ENCODE assay signal across 24 mouse cellular contexts in genomic region chr6:94136693-94137092, GRCm38 (mm10).
A peak's percentile ranks its signal among the peaks of the same experiment; 100 is the strongest.
DNase-seq lines count a peak whose midpoint lies in the region; ATAC-seq and TF ChIP-seq lines count a peak whose summit lies in the region.
"Had no signal": no experiment of that assay in that cellular context is flagged by ENCODE, and none has a peak within 500 bp of the region (broad histone marks: within the 10 kb centered on the region; RNA-seq: fewer than 3 reads in every experiment).

No protein-coding gene starts in this region.

- H3K27ac ChIP-seq in midbrain, embryonic 10.5 days (replicated peaks): 0 out of 2 replicates have a peak overlapping the region, but pooled peaks have one; percentile 30
- H3K27ac ChIP-seq in midbrain, postnatal 0 days (ENCODE audit: low read depth, low read length): no peak overlapping the region
- H3K27ac ChIP-seq: heart, adult 2 months; hindbrain, embryonic 14.5 days; liver, embryonic 13.5 days; neural tube, embryonic 15.5 days had no signal

- intact Hi-C loops in left cerebral cortex, postnatal 36 days (cut with DNase I): no loop called here

- no peak for ATAC-seq in midbrain, postnatal 0 days (ENCODE audit: low FRiP score)
- no peak for ATAC-seq in erythroid progenitor cell, adult 5-6 weeks (replicated peaks; ENCODE audit: low FRiP score, poor library complexity, severe bottlenecking)
- ATAC-seq: inflammation-experienced regulatory T-cells, adult 6 months had no signal

- 66% methylated on average over 3 of the region's 3 CpGs for WGBS in midbrain, embryonic 10.5 days
- WGBS in midbrain, postnatal 0 days: 74% methylated on average over 3 of the region's 3 CpGs

- H3K9ac ChIP-seq in midbrain, postnatal 0 days (replicated peaks; ENCODE audit: low read length, poor library complexity, severe bottlenecking): no peak overlapping the region
- H3K9ac ChIP-seq: hindbrain, embryonic 14.5 days; liver, embryonic 13.5 days; lung, embryonic 14.5 days; neural tube, embryonic 15.5 days had no signal

- no peak for DNase-seq in midbrain, embryonic 10.5 days (ENCODE audit: low spot score)
- no peak for DNase-seq in midbrain, postnatal 0 days (ENCODE audit: low spot score)
- DNase-seq in cerebellum, adult 11-12 months: peak; percentile 92
- DNase-seq in cerebellum, postnatal 10 days: peak; percentile 35 to 67
- DNase-seq in layer of hippocampus, postnatal 25 days (ENCODE audit: extremely low spot score in 1 of 2, low spot score in 1 of 2): no peak
- DNase-seq in left cerebral cortex, postnatal 36 days (ENCODE audit: low spot score in 2 of 2): no peak
- DNase-seq: adrenal gland, postnatal 25 days; B cell, adult 2 months; gastrocnemius, postnatal 25 days; heart, adult 2 months; kidney, adult 18-20 months; kidney, postnatal 10 days; layer of hippocampus, postnatal 36 days; liver, embryonic 13.5 days; lung, embryonic 14.5 days; lung, postnatal 36 days; thymus, adult 18-20 months; thymus, postnatal 36 days had no signal

- TF ChIP-seq CTCF in midbrain, postnatal 0 days (IDR thresholded peaks at IDR 0.05): no peak

- H3K27me3 ChIP-seq in midbrain, embryonic 10.5 days (ENCODE audit: low read depth, poor library complexity, severe bottlenecking): no peaks in the 10 kb centered on the region
- no peaks in the 10 kb centered on the region for H3K27me3 ChIP-seq in midbrain, postnatal 0 days (ENCODE audit: insufficient read depth, low read length)
- H3K27me3 ChIP-seq: CH12.LX; liver, embryonic 13.5 days; megakaryocyte, embryonic 14.5 days; neural tube, embryonic 15.5 days had no signal

- peaks cover 43% of the 10 kb centered on the region for H3K4me1 ChIP-seq in midbrain, embryonic 10.5 days
- H3K4me1 ChIP-seq in midbrain, postnatal 0 days (ENCODE audit: insufficient read depth, low read length): no peaks in the 10 kb centered on the region
- H3K4me1 ChIP-seq: liver, embryonic 13.5 days; megakaryocyte, embryonic 14.5 days had no signal

- H3K36me3 ChIP-seq in midbrain, embryonic 10.5 days: no peaks in the 10 kb centered on the region
- no peaks in the 10 kb centered on the region for H3K36me3 ChIP-seq in midbrain, postnatal 0 days (ENCODE audit: insufficient read depth, low read length)
- H3K36me3 ChIP-seq: liver, embryonic 13.5 days; neural tube, embryonic 15.5 days had no signal

- no peak overlapping the region for H3K4me2 ChIP-seq in midbrain, postnatal 0 days (ENCODE audit: low read depth, low read length, poor library complexity, severe bottlenecking)
- H3K4me2 ChIP-seq: hindbrain, embryonic 14.5 days; liver, embryonic 13.5 days; lung, embryonic 14.5 days; neural tube, embryonic 15.5 days had no signal

- H3K4me3 ChIP-seq in midbrain, embryonic 10.5 days: no peak overlapping the region
- H3K4me3 ChIP-seq in midbrain, postnatal 0 days (ENCODE audit: low read depth, low read length): no peak overlapping the region
- H3K4me3 ChIP-seq: heart, adult 2 months; liver, embryonic 13.5 days; megakaryocyte, embryonic 14.5 days; neural tube, embryonic 15.5 days had no signal

- no peaks in the 10 kb centered on the region for H3K9me3 ChIP-seq in midbrain, embryonic 10.5 days (replicated peaks)
- H3K9me3 ChIP-seq in midbrain, postnatal 0 days (ENCODE audit: low read length): no peaks in the 10 kb centered on the region
- H3K9me3 ChIP-seq: liver, embryonic 13.5 days; neural tube, embryonic 15.5 days had no signal

Comparison
In these comparisons a context has a peak if more than half of its experiments do, and no peak if none do; other contexts are left out.
1. DNase-seq: peak in cerebellum, adult 11-12 months (single experiment) and cerebellum, postnatal 10 days (2 of 2); none in midbrain, embryonic 10.5 days (single experiment), midbrain, postnatal 0 days (single experiment), layer of hippocampus, postnatal 25 days (0 of 2) and left cerebral cortex, postnatal 36 days (0 of 2).